Mouse (Mus musculus) T-helper 1 cell (primary cell): ENCODE data around the gene Dnah10.

Experiments used
- in situ Hi-C: fragments of 300-600 bp; cut with MboI, MseI; formaldehyde crosslinking; loops from one replicate; pipeline ENCODE4 v1.15.1; 2025; ENCODE audit warnings: high pct_unique_total_duplicates

The Dnah10 gene

GRCm38 (mm10) chr5:124862013-124862866 is 137.4 kb downstream of the Dnah10 start, which contains the start of the genes Ccdc92 and Zfp664:
Ccdc92 (minus strand) TSS chr5:124862424.
Zfp664 (plus strand) TSS chr5:124862691.
- in situ Hi-C loops, result loop anchor here (5.0 to 25.0 kb wide), 3 partner anchors 250 to 1850 kb away; partner anchors contain the start of genes 2810006K23Rik, Mphosph9 and Orai1

- in situ Hi-C loops, result loop anchor here (5.0 to 25.0 kb wide), 3 partner anchors 251 to 1851 kb away; partner anchors contain the start of genes 2810006K23Rik, Mphosph9 and Orai1
These were observed 138.2 kb downstream of the Dnah10 start for GRCm38 (mm10) chr5:124862871-124863741.

DNA sequence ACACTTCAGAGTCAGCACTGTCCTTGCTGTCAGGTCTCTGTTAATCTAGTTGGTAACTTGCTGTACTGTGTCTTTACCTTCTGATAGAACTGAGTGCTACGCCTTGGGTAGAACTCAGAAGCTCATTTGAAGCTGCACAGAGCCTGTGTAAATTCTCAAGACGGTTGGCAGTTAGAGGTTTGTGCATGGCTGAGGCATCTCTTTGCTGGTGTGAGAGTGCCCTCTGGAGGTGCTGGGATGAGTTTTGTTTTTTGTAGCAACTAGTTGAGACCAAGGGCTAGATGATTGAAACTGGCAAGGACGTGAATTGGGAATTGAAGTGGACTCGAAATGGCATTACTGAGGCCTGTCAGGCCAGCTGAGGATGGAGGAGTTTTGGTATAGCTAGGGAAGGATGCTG is 144.1 kb downstream of the Dnah10 start:
- in situ Hi-C loops, result loop anchor here (25.0 kb wide), 2 partner anchors 532 to 1857 kb away; partner anchors contain the start of genes 2810006K23Rik, Mphosph9 and Orai1

DNA sequence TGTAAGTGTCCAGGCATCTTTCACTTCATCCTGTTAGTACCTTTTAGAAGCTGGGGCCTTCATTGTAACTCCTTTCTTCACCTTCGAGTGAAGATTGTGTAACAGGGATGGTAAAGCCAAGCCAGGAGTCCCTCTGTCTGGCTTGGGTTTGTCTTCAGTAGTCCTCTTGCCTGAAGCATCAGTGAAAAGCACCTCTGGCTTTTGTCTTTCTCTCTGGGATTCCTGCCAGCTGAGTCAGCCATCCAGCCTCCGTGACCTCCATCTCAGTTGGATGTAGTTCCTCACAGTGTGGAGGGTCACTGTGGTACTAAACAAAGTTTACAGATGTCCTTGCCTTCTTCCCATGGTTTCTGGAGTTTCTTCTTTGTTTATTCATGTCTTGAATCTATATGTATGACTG is 147.1 kb downstream of the Dnah10 start:
- in situ Hi-C loops, result loop anchor here (25.0 kb wide), 2 partner anchors 535 to 1860 kb away; partner anchors contain the start of genes 2810006K23Rik, Mphosph9 and Orai1

DNA sequence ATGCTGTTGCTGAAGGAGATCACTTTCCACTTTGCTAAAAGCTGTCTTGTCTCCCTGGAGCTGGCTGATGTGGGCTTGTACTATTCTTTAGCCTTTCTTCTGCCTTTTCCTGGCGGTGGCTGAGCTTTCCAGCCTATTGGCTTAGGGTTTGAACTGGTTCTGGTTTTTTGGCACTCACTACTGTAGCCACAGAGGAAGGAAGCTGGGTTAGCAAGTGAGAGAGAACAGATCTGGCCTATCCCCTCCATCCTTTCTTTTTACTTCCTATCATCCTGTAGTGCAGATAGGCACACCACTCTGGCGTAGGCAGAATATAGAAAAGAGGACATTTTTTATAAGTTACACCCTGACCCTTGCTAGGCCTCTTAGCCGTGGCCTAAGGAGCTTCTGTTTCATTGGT is 148.2 kb downstream of the Dnah10 start:
- in situ Hi-C loops, result loop anchor here (25.0 kb wide), 2 partner anchors 536 to 1861 kb away; partner anchors contain the start of genes 2810006K23Rik, Mphosph9 and Orai1

DNA sequence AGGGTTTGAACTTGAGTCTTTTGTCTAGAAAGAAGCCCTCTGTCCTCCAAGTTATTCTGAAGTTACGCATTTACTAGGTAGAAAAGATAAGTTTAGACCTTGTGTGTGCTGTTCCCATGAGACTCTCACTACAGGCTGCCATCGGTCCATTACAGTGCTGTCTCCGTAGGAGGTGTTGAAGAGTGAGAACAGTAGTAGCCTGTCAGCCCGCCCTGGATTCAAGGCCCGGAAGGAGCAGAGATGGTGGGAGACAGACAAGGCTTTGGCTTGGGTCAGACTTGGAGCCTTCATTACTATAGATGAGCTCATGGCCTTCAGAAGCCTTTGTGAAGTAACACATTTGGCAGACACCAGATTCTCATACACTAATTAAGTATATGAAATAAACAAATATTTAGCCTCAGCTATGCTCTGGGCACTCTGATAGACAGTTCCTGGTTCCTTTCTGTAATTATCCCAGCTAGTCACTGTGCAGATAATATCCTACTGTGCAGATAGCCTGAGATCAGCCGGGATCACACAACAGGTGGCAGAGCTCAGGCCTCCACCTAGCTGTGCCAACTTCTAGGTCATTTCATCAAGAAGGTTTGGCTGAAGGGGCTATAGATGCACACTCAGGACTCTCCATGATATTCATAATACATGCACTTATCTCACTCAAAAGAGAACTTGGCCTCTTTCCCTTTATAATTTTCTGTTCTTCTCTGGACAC is 149.2 kb downstream of the Dnah10 start:
- in situ Hi-C loops, result loop anchor here (25.0 kb wide), 2 partner anchors 537 to 1862 kb away; partner anchors contain the start of genes 2810006K23Rik, Mphosph9 and Orai1

DNA sequence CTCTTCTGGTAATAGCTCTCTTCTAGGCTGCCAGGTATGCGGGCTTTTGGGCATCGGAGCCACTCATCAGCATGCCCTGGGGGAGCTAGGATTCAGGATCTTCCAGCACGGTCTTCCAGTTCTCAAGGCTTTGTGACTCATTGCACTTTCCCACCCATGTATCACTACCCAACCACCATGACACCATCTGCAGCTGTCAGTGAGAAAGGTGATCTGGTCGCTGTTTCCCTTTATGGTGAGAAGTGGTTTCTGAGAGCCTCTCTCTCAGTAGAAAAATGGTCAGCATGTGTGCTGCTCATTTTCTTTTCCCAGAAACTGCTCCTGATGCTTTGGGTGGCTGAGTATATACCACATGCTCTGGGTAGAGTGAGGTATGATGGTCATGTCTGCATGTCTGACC is 154.4 kb downstream of the Dnah10 start:
- in situ Hi-C loops, result loop anchor here (5.0 kb wide), 1 partner anchor 82 kb away; no protein-coding TSS in a partner anchor

DNA sequence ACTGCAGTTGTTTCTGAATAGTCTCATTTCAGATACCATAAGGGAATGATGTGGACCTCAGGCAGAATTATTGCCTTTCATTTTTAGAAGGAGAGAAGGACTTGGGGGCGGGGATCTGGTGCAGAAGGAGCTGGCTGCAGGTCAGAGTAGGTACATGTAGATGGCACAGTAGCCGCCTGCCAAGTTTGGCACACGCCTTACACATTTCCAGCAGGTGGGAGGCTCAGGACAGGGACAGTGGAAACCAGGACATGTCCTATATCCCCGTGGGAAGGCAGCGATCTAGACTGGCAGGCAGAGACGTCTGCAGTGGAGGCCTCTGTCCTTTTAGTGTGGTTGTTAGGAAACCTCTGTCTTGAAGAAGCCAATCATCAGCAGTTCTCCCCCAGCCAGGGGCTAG is 154.9 kb downstream of the Dnah10 start:
- in situ Hi-C loops, result loop anchor here (5.0 kb wide), 1 partner anchor 82 kb away; no protein-coding TSS in a partner anchor

- in situ Hi-C loops, result no loop called here
These were observed 159.0 kb downstream of the Dnah10 start for GRCm38 (mm10) chr5:124883877-124884276.
